Mouse (Mus musculus) embryo, embryonic 11.5 days (tissue): ENCODE measurements around the gene Snx29.
"Not testable (repeated sequence)": the region's sequence is repeated elsewhere in the genome, so short reads cannot be mapped to it uniquely, and the experiment has no call there.

ENCODE experiments used
- DNase-seq: peaks from one replicate; pipeline ENCODE4 v3.0.0-alpha.2; 2012; ENCODE audit warnings: low read depth, low spot score

Gene Snx29

GRCm38 (mm10) chr16:11448696-11449095 is 126.0 kb downstream of the Snx29 start:
- not testable (repeated sequence) for DNase-seq

- no peak for DNase-seq
These were observed 126.6 kb downstream of the Snx29 start for GRCm38 (mm10) chr16:11449344-11449743.

GRCm38 (mm10) chr16:11450626-11451025 is 127.9 kb downstream of the Snx29 start:
- no peak for DNase-seq

- no peak for DNase-seq
These were observed 132.2 kb downstream of the Snx29 start for GRCm38 (mm10) chr16:11454871-11455270.

- DNase-seq: no peak
These were observed 132.9 kb downstream of the Snx29 start for GRCm38 (mm10) chr16:11455545-11456140.

GRCm38 (mm10) chr16:11456141-11456645 is 133.5 kb downstream of the Snx29 start:
- DNase-seq: no peak

GRCm38 (mm10) chr16:11457136-11457535 is 134.4 kb downstream of the Snx29 start:
- DNase-seq: no peak

- no peak for DNase-seq
These were observed 135.1 kb downstream of the Snx29 start for GRCm38 (mm10) chr16:11457609-11458350.

GRCm38 (mm10) chr16:11460210-11460609 is 137.5 kb downstream of the Snx29 start:
- DNase-seq: no peak

GRCm38 (mm10) chr16:11461612-11462011 is 138.9 kb downstream of the Snx29 start:
- DNase-seq: no peak

GRCm38 (mm10) chr16:11468533-11469179 is 145.9 kb downstream of the Snx29 start:
- peak; percentile 30 for DNase-seq

GRCm38 (mm10) chr16:11469491-11469890 is 146.8 kb downstream of the Snx29 start:
- no peak for DNase-seq

- no peak for DNase-seq
These were observed 148.5 kb downstream of the Snx29 start for GRCm38 (mm10) chr16:11471246-11471645.

- DNase-seq: no peak
These were observed 150.1 kb downstream of the Snx29 start for GRCm38 (mm10) chr16:11472852-11473251.

- no peak for DNase-seq
These were observed 150.8 kb downstream of the Snx29 start for GRCm38 (mm10) chr16:11473474-11473873.

- DNase-seq: no peak
These were observed 151.3 kb downstream of the Snx29 start for GRCm38 (mm10) chr16:11473893-11474505.

- DNase-seq: no peak
These were observed 152.6 kb downstream of the Snx29 start for GRCm38 (mm10) chr16:11475137-11475943.

- no peak for DNase-seq
These were observed 153.6 kb downstream of the Snx29 start for GRCm38 (mm10) chr16:11476314-11476713.

- no peak for DNase-seq
These were observed 154.3 kb downstream of the Snx29 start for GRCm38 (mm10) chr16:11476968-11477367.

- no peak for DNase-seq
These were observed 154.9 kb downstream of the Snx29 start for GRCm38 (mm10) chr16:11477591-11477990.

GRCm38 (mm10) chr16:11479605-11480004 is 156.9 kb downstream of the Snx29 start:
- no peak for DNase-seq
